Mouse (Mus musculus) 416B (cell line): ENCODE data around the gene Ablim2.

Experiments
- DNase-seq: peaks from one replicate; pipeline ENCODE4 v3.0.0; 2011; ENCODE audit warnings: low read depth

The Ablim2 gene

DNA sequence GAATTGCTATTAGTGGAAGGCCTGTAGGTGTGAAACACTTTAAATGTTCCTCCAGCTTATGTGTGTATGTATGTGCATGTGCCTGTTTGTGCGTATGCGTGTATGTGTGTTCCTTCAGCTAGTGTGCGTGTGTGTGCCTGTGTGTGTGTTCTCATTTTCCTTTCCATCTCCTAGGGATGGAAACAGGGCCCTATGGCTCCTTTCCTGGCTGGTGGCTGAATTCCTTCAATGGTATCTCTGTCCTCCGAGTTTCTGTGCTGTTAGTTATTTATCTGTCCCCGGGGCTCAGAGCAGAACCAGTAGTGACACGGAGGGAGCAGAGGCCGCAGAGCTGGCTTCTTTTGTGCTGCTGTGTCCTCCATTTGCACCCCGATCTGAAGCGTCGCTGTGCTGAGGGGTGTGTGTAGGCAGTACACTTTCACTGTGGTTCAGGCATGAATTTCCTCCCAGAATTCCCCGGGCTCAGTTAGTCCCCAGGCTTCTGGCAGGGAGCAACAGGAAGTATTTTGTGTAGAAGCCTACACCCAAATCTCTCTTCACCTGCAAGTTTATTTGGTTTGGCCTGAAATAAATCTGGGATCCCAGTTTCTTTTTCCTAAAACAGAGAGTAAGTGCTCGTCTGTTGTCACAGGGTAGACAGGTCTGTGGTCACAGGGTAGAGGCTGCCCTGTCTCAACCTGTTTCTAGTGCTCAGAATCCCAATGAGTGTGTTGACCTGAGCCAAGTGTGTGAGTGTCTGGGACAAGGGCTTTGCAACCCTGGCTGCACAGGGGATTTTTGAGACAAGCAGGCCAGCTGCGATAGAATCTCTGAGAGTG lies 151.2 kb downstream of the Ablim2 start:
- no peak for DNase-seq

GRCm38 (mm10) chr5:35915629-35916300 lies 158.1 kb downstream of the Ablim2 start:
- no peak for DNase-seq

DNA sequence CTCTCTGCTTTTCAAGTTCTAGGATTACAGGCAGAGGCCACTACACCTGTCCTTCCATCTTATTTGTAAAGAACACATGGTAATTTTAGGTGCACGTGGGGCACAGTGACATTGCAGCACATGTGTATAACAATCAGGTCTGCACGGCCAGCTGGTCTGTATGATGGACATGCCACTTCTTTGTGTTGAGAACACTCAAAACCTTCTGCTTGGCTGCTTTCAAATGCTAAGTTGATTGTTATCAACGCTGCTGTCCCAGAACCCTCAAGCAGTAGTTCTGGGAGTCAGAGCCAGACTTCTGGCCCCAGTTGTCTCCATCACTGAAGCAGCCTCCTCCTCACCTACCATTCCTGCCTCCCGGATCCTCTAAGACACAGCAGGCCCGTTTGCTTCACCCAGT lies 159.0 kb downstream of the Ablim2 start:
- no peak for DNase-seq

- DNase-seq = no peak
Observed at GRCm38 (mm10) chr5:35918387-35918786, 160.7 kb downstream of the Ablim2 start.

- DNase-seq = no peak
Observed at GRCm38 (mm10) chr5:35920076-35920475, 162.4 kb downstream of the Ablim2 start.

GRCm38 (mm10) chr5:35920557-35920956 lies 162.9 kb downstream of the Ablim2 start:
- no peak for DNase-seq

DNA sequence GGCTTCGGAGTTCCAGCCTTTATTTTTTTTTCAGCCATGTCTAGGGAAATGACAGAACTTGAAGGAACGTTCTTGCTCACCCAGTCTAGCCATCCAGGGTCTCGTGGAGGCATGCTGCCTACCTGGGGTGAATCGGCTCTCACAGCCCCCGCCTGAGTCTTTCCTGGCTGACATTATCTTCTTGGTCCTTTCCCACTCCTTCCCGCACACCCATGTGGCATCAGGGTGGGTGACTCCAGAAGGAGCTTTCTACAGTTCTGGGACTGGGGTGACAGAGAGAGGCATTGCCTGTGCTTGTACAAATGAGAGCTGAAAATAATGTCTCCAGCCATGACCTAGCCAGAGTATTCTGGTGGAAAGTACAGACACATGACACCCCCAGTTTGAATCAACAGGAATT lies 163.5 kb downstream of the Ablim2 start:
- no peak for DNase-seq

DNA sequence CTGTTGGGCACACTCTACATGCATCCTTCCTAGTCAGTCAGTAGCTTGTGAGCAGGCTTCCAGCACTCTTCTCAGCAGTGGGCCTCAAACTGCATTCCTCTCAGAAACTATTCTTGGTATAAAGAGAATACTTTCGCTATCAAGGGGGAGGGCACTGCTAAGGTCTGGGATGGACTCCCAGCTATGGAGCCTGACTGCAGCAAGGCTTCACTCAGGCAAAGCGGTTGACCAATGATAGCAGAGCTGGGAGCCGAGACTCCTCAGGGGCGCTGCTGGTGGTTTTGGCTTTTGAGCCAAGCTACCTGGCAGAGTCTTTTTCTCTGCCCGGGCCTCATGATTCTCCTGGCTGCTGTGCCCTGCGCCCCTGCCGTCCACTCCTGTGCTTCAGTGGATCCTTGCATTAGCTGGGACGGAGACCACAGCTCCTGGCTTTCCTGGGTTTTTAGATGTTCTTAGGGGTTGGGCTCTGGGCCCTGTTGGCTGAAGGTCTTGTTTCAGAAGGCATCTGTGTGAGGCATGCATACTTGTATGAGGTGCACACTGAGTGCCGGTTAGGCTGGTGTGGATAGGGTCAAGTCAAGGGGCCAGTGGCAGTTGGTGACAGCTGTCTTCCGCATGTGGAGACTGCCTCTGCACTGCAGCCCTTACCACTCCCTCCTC lies 164.0 kb downstream of the Ablim2 start:
- no peak for DNase-seq

DNA sequence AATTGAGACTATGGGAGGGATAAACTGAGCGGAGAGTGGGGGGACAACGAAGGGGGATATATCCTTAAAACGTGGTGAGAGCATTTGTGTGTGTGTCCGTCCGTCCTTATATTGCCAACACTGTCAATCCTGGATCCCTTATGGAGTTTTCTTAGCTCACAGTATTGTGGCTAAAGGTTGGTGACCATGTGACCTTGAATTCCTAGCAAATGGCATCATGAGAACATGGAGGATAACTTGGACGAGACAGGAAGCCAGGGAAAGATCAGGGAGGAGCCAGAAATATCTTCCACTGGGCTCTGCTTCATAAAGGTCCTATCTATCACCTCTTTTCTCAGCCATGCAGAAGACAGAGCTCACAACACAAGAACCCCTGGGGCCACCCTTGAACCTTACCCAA lies 165.8 kb downstream of the Ablim2 start:
- no peak for DNase-seq

DNA sequence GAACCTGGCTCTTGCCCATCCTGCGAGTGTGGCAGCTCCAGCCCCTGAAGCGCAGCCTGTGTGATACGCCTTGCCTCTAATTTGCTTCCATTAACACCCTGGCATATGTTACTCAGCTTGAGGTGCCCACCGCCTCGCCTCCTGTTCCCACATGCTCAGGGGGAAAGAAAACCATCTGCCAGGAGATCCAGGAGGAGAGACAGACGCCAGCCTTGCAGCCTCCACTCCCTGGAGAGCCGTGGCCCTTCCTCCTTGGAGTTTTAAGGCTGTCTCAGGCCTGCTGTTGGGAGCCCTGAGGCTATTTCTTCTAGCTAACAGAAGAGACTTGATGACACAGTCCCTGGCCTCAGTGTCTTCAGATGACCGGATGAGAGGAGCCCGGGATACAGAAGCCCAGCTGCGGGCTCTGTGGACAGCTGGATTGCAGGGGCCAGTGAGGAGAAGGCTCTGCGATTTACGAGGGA lies 167.5 kb downstream of the Ablim2 start:
- DNase-seq = no peak

GRCm38 (mm10) chr5:35926511-35926910 lies 168.8 kb downstream of the Ablim2 start:
- no peak for DNase-seq

GRCm38 (mm10) chr5:35931296-35931695 lies 173.6 kb downstream of the Ablim2 start:
- no peak for DNase-seq

DNA sequence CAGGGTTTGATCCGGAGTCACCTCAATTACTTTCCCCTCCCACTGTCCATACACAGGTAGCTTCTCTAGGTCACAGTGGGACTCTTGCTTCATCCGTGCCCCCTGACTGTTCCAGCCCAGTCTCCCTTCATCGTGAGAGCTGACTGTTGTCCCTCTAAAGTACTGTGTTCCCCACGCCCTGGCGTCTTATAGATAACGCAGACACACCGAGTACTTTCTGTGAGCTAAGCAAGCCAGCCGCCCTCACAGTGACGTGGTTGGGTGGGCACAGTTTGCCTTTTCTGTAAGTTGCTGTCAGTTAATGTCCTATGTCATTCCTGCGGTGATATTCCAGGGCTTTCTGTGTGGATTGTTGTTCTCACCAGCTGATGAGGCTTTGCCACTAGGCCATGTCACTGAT lies 175.4 kb downstream of the Ablim2 start:
- DNase-seq = no peak
